Mouse (Mus musculus): ENCODE data around the gene Cops4. TPM values are rescaled to one million over a fixed set of nuclear protein-coding genes. Genes with fewer than 3 reads are reported as not detected.

Cops4 gene
- total RNA-seq (2023): 10 to 100 TPM; 63.7 to 71.0 TPM

DNA sequence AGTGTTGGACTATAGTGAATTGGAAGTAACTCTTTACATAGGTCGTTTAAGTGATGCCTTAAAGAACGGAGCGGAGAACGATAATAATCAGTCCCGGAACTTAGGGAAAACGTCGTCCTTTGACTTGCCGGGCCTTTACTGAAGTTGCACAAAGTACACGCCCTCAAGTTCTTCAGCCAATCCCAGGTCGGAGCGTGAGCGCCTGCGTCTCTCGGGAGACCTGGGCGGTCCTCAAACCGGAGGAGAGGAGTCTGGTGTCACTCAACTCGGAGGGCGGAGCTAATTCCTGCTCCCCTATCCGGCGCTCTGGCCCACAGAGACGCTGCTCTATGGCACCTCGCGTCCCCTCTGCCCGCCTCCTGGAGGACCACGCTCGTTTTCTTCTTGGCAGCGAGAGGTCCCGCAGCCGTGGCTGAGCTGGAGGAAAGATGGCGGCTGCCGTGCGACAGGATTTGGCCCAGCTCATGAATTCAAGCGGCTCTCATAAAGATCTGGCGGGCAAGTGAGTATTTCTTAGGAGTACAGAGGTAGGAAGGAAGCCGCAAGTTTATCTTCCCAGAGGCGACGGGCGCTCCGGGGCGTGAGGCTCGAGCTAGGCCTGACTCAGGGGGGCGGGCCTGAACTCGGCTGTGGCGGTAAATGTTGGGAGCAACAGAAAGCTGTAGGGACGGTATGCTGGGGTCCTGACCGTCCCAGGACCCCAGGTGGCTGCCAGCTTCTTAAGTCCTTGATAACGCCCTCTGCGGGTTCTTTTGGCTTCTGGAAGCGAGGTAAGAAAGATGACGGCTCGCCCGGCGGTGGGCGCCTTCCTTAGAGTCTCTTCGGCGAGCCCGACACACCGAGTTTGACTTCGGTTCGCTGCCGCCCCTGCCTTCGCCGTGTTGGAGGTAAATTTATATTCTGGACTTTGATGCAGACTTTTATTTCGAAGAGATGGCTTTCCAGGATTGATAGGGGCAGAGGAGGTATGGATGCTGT lies at the start of gene Cops4:
Cops4 (plus strand) TSS at position 261 of the 978 bp plus-strand sequence.

DNA sequence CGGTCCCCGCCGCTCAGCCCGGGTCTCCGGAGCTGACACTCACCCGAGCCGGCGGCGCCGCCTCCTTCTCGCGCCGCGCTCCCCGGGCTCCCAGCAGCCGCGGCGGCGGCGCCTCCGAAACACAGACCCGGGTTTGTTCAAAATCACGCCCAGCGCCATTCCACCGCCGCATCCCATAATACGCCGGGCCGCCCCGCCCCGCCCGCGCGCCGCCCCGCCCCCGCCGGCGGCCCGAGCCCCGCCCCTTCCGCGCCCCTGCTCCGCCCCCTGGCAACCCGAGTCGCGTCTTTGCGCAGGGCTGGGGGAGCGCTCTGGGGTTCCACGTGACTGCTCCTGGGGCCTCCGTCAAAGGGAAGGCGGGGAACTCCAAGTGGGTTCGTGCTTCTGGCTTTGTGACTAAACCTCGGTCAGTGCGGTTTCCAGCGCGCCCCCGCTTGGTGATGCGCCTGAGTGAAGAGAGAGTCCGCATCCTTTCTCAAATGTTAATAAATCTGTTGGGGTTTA lies 17.6 kb upstream of the Cops4 start, which contains the start of gene Lin54:
Lin54 (minus strand) TSS at position 182 of the 504 bp plus-strand sequence.

DNA sequence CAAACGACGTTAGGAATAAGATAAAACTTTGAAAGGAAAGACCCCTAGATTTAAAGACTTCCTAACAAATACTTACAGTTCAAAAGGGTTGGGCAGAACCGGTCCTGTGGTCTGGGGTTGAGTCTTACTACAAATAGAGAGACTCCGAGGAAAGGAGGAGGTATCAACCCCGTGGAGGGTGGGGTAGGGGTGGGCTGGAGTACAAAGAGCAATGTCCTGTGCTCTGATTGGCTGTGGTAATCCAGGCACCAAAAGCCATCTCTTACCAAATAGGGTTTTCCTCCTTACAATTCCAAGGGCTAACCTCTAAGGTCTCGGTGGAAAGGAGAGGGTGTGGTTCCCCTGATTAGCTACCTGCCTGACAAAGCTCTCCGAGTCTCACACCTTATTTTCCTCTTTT lies 54.0 kb downstream of the Cops4 start, which contains the start of gene Plac8:
Plac8 (minus strand) TSS at position 177 of the 400 bp plus-strand sequence.

Other genes with a start within 250 kb of the Cops4 start
- 100 to 1,000 TPM; 141 to 154 TPM for gene Sec31a, start 102.1 kb upstream of the Cops4 start, total RNA-seq (2023)
- 10 to 100 TPM; 20.0 to 26.2 TPM for gene Lin54, start 17.7 kb upstream of the Cops4 start, total RNA-seq (2023)
- 10 to 100 TPM; 35.9 to 78.5 TPM for gene Plac8, start 53.9 kb downstream of the Cops4 start, total RNA-seq (2023)
- gene Coq2, start 156.8 kb downstream of the Cops4 start, total RNA-seq (2023): 10 to 100 TPM; 36.6 to 37.5 TPM
- 1 to 10 TPM; 1.4 to 2.2 TPM for gene Hpse, start 201.4 kb downstream of the Cops4 start, total RNA-seq (2023)

Data from T-cell, adult 66 days (primary cell).